Mouse (Mus musculus) intestine, embryonic 16.5 days (tissue): ENCODE measurements around the gene Itga6. TPM values are rescaled to one million over a fixed set of nuclear protein-coding genes. Genes with fewer than 3 reads are reported as not detected.
A peak's percentile ranks its signal among the peaks of the same experiment; 100 is the strongest.

Experiments
- ATAC-seq: fragments of 200-750 bp; cut with Nextera tagmentation; 2 replicates; pipeline ENCODE4 v1.8.0; 2017; ENCODE audit warnings: moderate TSS enrichment, moderate library complexity
- H3K27ac ChIP-seq: fragments of 300-500 bp; sonication (generic); 2 replicates; pipeline ENCODE4 v1.5.1; 2014; ENCODE audit warnings: mild to moderate bottlenecking, low read length
- H3K27me3 ChIP-seq: fragments of 300-500 bp; sonication (generic); replicated peaks from 2 replicates; pipeline ENCODE4 v1.6.1; 2014; ENCODE audit warnings: low read length, control low read depth, mixed read lengths; ENCODE audit not compliant: control insufficient read depth, insufficient read depth
- H3K36me3 ChIP-seq: fragments of 300-500 bp; sonication (generic); 2 replicates; pipeline ENCODE4 v1.6.1; 2014; ENCODE audit warnings: low read length, control low read depth; ENCODE audit not compliant: control insufficient read depth, insufficient read depth
- H3K4me1 ChIP-seq: fragments of 300-500 bp; sonication (generic); 2 replicates; pipeline ENCODE4 v1.6.1; 2014; ENCODE audit warnings: low read length, control low read depth, mixed read lengths; ENCODE audit not compliant: control insufficient read depth, insufficient read depth
- H3K4me2 ChIP-seq: fragments of 300-500 bp; sonication (generic); 2 replicates; pipeline ENCODE4 v1.6.1; 2014; ENCODE audit warnings: low read depth, low read length, control low read depth
- H3K4me3 ChIP-seq: fragments of 300-500 bp; sonication (generic); 2 replicates; pipeline ENCODE4 v1.5.1; 2014; ENCODE audit warnings: mild to moderate bottlenecking, low read length
- H3K9ac ChIP-seq: fragments of 300-500 bp; sonication (generic); 2 replicates; pipeline ENCODE4 v1.6.1; 2014; ENCODE audit warnings: low read depth, low read length
- H3K9me3 ChIP-seq: fragments of 300-500 bp; sonication (generic); 2 replicates; pipeline ENCODE4 v1.6.1; 2016; ENCODE audit warnings: low read length, control low read depth; ENCODE audit not compliant: control insufficient read depth
- WGBS: fragments of 180-500 bp; shearing (Covaris S2); extraction: QIAGEN DNeasy Blood & Tissue Kit; methylation state at CpG from one replicate; pipeline ENCODE4 v1.1.7; 2014; 5-methylcytosine and 5-hydroxymethylcytosine counted together
- polyA plus RNA-seq: library from polyadenylated mRNA; unstranded; fragments of >200 nt; fragmentation: Nextera tagmentation; extraction: Ambion mirVana; gene quantifications from 2 replicates; pipeline ENCODE4 v1.2.1, GENCODE M21; 2015

Gene Itga6
- polyA plus RNA-seq, 1 experiment from 2014 or later = 22.6 TPM

DNA sequence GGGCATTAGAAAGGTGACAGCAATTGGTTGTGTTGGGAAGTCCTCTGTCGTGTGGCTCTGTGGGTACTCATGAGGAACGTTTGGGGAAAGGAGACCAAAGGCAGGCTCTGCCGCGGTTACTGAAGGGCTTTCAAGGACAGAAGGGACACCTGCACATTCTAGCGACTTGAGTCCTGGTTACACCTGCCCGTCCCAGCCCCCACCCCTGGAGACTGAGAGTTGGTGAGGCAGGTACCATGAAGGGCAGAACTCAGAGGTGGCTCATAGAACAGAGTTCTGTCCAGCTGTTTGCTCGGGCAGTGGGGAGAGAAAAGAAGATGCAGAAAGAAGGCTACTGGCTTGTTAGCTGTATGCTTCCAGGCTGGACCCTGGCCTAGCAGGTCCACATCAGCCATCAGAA is 17.1 kb upstream of the Itga6 start:
- Histone ChIP-seq H3K9ac (no peak overlapping the region), H3K4me1 (peaks cover 6% of the 10 kb centered on the region; the same call in 1 of the 2 replicates), H3K27me3 (no peaks in the 10 kb centered on the region), H3K36me3 (no peaks in the 10 kb centered on the region), H3K27ac (no peak overlapping the region), H3K9me3 (no peaks in the 10 kb centered on the region), H3K4me2 (no peak overlapping the region), H3K4me3 (no peak overlapping the region)
- ATAC-seq = no peak
- 78% methylated on average over 7 of the region's 7 CpGs for WGBS

DNA sequence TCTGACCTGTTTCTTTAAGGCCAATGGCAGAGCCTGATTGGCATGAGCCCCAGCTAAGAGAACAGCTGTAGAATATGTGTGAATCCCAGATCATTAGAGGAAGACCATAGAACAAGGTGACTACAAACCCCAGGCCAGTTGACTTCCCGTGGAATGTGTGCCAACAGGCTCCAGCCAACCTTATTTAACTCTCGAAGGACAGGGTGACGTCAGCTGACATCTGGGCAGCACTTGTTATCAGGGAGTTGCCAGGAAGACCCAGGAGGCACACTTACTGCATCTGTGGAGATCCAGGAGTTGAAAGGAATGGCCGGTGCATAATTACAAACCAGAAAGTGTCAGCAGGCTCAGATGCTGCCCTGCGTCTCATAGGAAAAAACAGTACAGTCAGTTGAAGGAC is 16.6 kb upstream of the Itga6 start:
- no peak overlapping the region for H3K4me3 ChIP-seq
- no peak overlapping the region for H3K27ac ChIP-seq
- 56% methylated on average over 5 of the region's 5 CpGs for WGBS
- no peaks in the 10 kb centered on the region for H3K9me3 ChIP-seq
- H3K4me1 ChIP-seq = peaks cover 6% of the 10 kb centered on the region; the same call in 1 of the 2 replicates
- no peak for ATAC-seq
- H3K27me3 ChIP-seq = no peaks in the 10 kb centered on the region
- no peak overlapping the region for H3K9ac ChIP-seq
- H3K4me2 ChIP-seq = no peak overlapping the region
- no peaks in the 10 kb centered on the region for H3K36me3 ChIP-seq

DNA sequence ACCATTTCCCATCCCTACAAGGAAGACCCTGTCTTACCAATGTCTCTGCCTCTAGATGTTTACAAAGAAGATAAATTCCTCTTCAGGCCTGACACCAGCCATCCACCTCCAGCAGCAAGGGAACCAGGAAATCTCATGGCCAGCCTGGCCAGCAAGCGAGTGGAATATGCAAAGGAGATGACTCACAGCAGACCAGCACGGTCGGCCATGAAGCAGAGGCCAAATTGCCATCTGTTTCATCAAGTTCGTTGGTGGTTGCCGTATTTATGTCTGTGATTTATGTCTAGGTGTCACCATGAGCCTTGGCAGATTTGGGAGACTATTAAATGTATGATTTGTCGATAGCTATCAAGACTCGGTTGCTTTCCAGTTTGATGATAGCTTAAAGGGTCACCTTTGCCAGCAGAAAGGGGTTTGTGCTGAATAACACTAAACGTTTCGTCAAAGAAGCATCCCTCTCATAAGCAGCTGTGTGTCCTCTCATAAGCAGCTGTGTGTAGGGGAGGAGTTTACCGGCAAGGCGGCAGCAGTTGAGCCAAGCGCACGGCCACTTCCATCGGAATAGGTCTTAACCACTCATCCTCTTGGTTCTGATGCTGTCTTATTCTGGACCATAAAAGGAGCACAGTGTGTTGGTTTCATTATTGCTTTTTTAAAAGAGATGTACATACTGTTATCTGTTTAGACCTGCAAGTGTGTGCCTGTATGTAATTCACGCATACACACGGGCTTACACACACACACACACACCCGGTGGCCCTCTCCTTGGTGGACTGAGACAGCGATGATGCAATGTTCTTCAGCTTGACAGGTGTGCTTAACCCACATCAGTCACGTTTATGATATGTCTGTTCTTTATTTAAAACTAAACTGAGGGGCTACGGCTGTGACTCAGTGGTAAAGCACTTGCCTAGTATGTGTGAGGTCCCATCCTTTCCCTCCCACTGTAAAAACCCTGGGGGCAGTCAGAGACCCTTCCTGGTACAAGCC is 14.5 kb upstream of the Itga6 start:
- H3K9ac ChIP-seq = no peak overlapping the region
- no peaks in the 10 kb centered on the region for H3K36me3 ChIP-seq
- ATAC-seq = peak; percentile 53; the same call in 1 of the 2 replicates
- no peaks in the 10 kb centered on the region for H3K9me3 ChIP-seq
- 59% methylated on average over 20 of the region's 20 CpGs for whole genome bisulfite sequencing
- peaks cover 6% of the 10 kb centered on the region; the same call in 1 of the 2 replicates for H3K4me1 ChIP-seq
- H3K4me3 ChIP-seq = no peak overlapping the region
- H3K27ac ChIP-seq = no peak overlapping the region
- no peaks in the 10 kb centered on the region for H3K27me3 ChIP-seq
- H3K4me2 ChIP-seq = no peak overlapping the region

DNA sequence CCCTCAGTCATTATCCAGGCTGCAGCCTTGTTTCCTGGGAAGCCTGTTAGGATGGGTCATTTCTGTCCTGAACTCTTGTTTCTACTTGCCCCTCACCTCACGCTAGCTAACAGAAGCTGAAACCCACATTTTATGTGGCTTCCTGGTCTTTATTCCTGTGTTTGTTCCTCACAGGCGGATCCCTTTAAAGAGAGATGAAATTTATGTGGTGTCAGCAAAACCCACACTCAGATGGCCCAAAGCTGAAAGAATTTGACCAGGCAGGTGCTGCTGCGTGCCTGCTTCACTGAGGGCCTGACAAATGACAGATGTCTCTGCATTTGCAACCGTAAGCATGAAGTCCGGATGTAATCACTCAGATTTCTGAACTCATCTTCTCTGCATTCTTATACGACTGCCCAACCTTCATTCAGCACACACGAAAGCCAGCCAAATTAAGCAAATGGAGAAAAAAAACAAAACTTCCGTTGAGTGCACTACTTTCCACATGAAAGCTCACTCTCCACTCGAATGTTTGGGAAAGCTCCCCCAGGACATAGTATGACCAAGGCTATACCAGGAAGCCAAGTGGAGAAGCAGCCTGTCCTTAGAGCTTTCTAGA is 10.5 kb upstream of the Itga6 start:
- peaks cover 6% of the 10 kb centered on the region; the same call in 1 of the 2 replicates for H3K4me1 ChIP-seq
- no peak overlapping the region for H3K4me2 ChIP-seq
- ATAC-seq = no peak
- H3K36me3 ChIP-seq = no peaks in the 10 kb centered on the region
- 49% methylated on average over 9 of the region's 9 CpGs for WGBS
- H3K9me3 ChIP-seq = no peaks in the 10 kb centered on the region
- no peak overlapping the region for H3K4me3 ChIP-seq
- no peak overlapping the region for H3K9ac ChIP-seq
- no peak overlapping the region for H3K27ac ChIP-seq
- no peaks in the 10 kb centered on the region for H3K27me3 ChIP-seq

DNA sequence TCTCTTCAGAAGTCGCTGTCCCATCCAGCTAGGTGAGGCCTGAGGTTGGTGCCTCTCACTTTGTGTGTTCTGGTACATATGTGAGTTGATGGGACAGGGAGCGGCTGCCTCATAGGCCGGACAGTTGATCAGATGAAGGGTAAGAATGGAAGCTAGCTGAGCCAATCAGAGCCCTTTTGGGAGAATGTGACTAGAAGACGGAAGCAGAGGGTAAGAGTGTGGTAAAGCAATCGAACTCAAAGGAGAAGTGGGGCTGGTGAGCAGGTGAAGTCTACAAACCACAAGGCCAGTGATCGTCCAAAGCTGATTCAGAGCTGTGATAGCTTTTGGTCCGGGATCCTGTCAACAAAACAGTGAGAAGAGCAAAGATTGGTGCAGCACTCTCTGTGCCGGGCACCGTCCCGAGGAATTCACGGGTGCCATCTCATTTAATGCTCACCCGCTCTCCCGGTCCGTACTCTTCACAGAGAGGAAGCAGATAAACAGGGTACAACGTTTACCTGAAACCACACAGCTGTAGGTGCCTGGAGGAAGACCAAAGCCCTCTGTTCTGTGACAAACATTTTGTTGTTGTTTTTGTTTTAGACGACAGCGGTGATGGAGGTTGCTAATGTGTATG is 9.8 kb upstream of the Itga6 start:
- H3K36me3 ChIP-seq = no peaks in the 10 kb centered on the region
- WGBS = 90% methylated on average over 17 of the region's 17 CpGs
- H3K27ac ChIP-seq = no peak overlapping the region
- H3K27me3 ChIP-seq = no peaks in the 10 kb centered on the region
- H3K9me3 ChIP-seq = no peaks in the 10 kb centered on the region
- no peak for ATAC-seq
- H3K4me1 ChIP-seq = peaks cover under 1% of the 10 kb centered on the region; the same call in 1 of the 2 replicates
- no peak overlapping the region for H3K4me3 ChIP-seq
- H3K4me2 ChIP-seq = no peak overlapping the region
- no peak overlapping the region for H3K9ac ChIP-seq

DNA sequence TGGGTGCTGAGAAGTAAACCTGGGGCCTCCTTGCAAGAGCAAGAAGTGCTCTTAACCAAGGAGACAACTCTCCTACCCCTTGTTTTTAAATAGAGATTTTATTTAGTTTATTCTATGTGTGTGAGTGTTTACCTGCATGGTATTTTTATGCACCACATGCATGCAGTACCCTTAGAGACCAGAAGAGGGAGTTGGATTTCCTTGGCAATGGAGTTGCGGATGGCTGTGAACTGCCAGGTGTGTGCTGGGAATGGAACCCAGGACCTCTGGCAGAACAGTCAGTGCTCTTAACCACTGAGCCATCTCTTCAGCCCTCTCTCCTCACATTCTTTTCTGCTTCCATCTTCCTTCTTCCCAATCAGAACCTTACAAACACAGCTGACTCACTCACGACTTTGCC is 9.2 kb upstream of the Itga6 start:
- no peak overlapping the region for H3K9ac ChIP-seq
- no peak overlapping the region for H3K4me3 ChIP-seq
- H3K27ac ChIP-seq = no peak overlapping the region
- no peaks in the 10 kb centered on the region for H3K9me3 ChIP-seq
- no peak overlapping the region for H3K4me2 ChIP-seq
- 95% methylated on average over 2 of the region's 2 CpGs for WGBS
- H3K4me1 ChIP-seq = no peaks in the 10 kb centered on the region; the same call in 1 of the 2 replicates
- H3K27me3 ChIP-seq = no peaks in the 10 kb centered on the region
- ATAC-seq = no peak
- H3K36me3 ChIP-seq = no peaks in the 10 kb centered on the region

DNA sequence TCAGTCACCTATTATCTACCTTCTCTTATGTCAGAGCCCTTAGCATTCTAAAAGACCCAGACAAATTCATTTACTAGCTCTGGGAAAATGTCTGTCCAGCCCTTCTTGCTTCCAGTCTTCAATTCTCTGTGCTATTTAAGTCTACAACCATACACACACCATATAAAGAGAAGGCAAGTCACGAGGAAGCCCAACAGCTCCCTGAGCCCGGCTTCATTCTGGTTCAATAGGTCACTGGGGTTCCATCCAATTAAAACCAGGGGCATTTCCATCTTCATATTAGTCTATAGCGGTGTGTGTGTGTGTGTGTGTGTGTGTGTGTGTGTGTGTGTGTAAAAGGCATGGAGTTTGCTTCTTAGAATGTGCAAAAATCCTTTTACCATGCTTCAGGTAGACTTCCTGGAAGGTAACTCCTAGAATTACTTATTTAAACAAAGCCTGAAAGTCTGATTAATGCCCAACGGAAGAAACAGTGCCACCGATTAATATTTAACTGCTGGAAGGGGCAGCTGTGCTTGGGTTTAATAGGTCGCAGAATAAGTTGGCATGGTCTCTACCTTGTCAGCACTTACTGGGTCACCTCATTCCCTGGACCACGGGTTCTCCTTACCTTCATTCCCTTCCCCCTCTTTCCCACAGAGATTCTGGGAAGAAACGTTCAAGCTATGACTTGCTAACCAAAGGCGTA is 6.1 kb upstream of the Itga6 start:
- no peak overlapping the region for H3K9ac ChIP-seq
- peak; percentile 84 for ATAC-seq
- H3K4me3 ChIP-seq = no peak overlapping the region
- no peaks in the 10 kb centered on the region for H3K27me3 ChIP-seq
- H3K9me3 ChIP-seq = no peaks in the 10 kb centered on the region
- no peak overlapping the region for H3K4me2 ChIP-seq
- 53% methylated on average over 9 of the region's 9 CpGs for WGBS
- H3K4me1 ChIP-seq = peaks cover 4% of the 10 kb centered on the region
- peak overlapping the region; percentile 52 for H3K27ac ChIP-seq
- no peaks in the 10 kb centered on the region for H3K36me3 ChIP-seq

DNA sequence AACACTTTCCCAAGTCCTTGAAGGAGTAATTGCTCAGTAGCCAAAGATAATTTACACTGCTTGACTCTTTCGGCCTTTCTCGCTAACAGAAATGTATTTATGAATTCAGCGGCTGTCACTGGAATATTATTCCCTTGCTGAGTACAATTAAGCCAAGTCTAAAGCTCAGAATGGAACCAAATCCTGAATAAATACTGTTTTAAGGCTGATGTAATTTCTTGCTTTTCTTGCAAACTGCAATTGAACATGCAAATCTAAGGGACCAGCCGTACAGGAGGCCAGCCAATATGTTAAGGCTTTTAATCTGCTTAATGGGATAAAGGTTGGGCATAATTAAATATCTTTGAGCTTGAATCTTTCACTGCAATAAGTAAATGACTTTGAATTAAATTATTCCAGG is 2.9 kb upstream of the Itga6 start:
- peaks cover 11% of the 10 kb centered on the region for H3K4me1 ChIP-seq
- 73% methylated on average over 4 of the region's 4 CpGs for WGBS
- H3K27me3 ChIP-seq = no peaks in the 10 kb centered on the region
- H3K4me3 ChIP-seq = no peak overlapping the region
- H3K4me2 ChIP-seq = no peak overlapping the region
- H3K36me3 ChIP-seq = no peaks in the 10 kb centered on the region
- ATAC-seq = no peak
- no peak overlapping the region for H3K27ac ChIP-seq
- no peaks in the 10 kb centered on the region for H3K9me3 ChIP-seq
- H3K9ac ChIP-seq = no peak overlapping the region

DNA sequence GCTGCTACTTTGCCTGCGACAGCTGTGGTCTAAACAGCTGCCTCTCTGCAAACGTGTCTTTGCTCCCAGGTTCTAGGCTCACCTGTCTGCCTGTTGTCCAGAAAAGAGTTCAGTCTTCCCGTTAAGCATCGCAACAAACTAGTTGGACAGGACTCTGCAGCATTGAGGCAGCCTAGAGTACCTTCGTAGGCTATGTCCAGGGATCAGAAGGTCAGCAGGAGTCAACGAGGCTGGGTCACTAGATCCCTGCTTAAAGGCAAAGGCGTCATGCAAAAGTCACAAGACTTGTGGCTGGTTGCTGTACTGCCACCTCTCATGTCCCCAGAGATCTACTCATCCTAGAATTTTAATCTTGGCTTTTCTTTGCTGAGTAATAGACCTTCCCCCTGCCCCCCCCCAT is 2.0 kb upstream of the Itga6 start:
- Histone ChIP-seq H3K27ac (no peak overlapping the region), H3K27me3 (no peaks in the 10 kb centered on the region), H3K36me3 (no peaks in the 10 kb centered on the region), H3K4me3 (no peak overlapping the region), H3K4me2 (no peak overlapping the region), H3K4me1 (peaks cover 11% of the 10 kb centered on the region), H3K9me3 (no peaks in the 10 kb centered on the region), H3K9ac (no peak overlapping the region)
- 56% methylated on average over 7 of the region's 7 CpGs for WGBS
- no peak for ATAC-seq
